Comparison of ENCODE assay signal across 11 mouse cellular contexts in the genomic region with DNA sequence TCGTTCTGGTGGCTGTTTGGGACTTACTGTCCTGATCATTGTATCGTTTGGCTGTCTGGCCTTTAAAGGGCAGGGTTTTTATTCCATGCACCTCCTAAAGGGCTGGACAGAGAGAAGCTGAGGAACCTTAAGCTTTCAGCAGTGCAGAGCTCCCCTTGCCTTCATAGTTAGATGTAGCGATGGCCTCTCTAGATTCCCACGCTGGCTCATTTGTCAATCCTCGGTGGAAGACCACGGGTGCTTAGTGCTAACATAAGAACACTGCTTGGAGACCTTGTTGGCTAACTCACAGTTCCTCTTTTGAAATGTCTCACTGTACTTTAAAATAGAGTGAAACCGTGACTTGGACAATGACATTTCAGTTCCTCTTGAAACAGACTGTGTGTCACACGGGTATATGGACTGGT. TPM values are rescaled to one million over a fixed set of nuclear protein-coding genes. Genes with fewer than 3 reads are reported as not detected.
DNase-seq lines count a peak whose midpoint lies in the region; ATAC-seq and TF ChIP-seq lines count a peak whose summit lies in the region.
"Had no signal": no experiment of that assay in that cellular context is flagged by ENCODE, and none has a peak within 500 bp of the region (broad histone marks: within the 10 kb centered on the region; RNA-seq: fewer than 3 reads in every experiment).

No protein-coding gene starts in this region.

- peak; percentile 95 for ATAC-seq in megakaryocyte, adult 5-6 weeks (ENCODE audit: poor library complexity, severe bottlenecking)

- no peak for TF ChIP-seq POLR2A in bone marrow, adult 2 months (IDR thresholded peaks at IDR 0.05; ENCODE audit: borderline replicate concordance, control insufficient read depth, low read depth, low read length)

- peak overlapping the region; percentile 48; the same call in 1 of the 2 replicates for H3K27ac ChIP-seq in bone marrow, adult 2 months (ENCODE audit: control insufficient read depth, insufficient read depth, low read depth, low read length, poor library complexity)
- H3K27ac ChIP-seq: embryonic facial prominence, embryonic 13.5 days had no signal

- 11% methylated on average over 8 of the region's 8 CpGs for WGBS in bone marrow, adult 2 months

- peak overlapping the region; percentile 28 for H3K4me3 ChIP-seq in bone marrow, adult 2 months (replicated peaks; ENCODE audit: control insufficient read depth, low read depth, low read length)
- H3K4me3 ChIP-seq: embryonic facial prominence, embryonic 13.5 days had no signal

- no peaks in the 10 kb centered on the region; the same call in 1 of the 2 replicates for H3K4me1 ChIP-seq in bone marrow, adult 2 months (ENCODE audit: control insufficient read depth, insufficient read depth, low read length)

- peak; percentile 25 for DNase-seq in adrenal gland, postnatal 14 days
- no peak for DNase-seq in adrenal gland, adult 18-20 months (ENCODE audit: low spot score in 2 of 2)
- peak; percentile 30 for DNase-seq in left cerebral cortex, adult 11 months (ENCODE audit: low spot score)
- DNase-seq in left cerebral cortex, postnatal 4 days = no peak
- no peak for DNase-seq in thymus, postnatal 25 days
- DNase-seq in right cerebral cortex, adult 2 months (ENCODE audit: low spot score in 2 of 2) = no peak
- DNase-seq: kidney, postnatal 25 days; right cerebral cortex, adult 18-20 months had no signal

- intact Hi-C loops in left cerebral cortex, postnatal 4 days (cut with DNase I) = no loop called here

- TF ChIP-seq CTCF in bone marrow, adult 2 months (IDR thresholded peaks at IDR 0.05; ENCODE audit: control insufficient read depth, insufficient read depth, low read length) = no peak

RNA-seq across cellular contexts. Expression of gene Ppp1r12a, which starts 29.4 kb away (rescaled TPM):
- total RNA-seq in adrenal gland, postnatal 14 days (2021) = 99.2 and 105 TPM in 2 replicates
- 100 to 1,000 TPM in 1 of 2 experiments, 10 to 100 TPM in 1; 95.9 to 109 TPM for total RNA-seq in adrenal gland, adult 18-20 months (2021)
- 100 to 1,000 TPM in 1 of 2 experiments, 10 to 100 TPM in 1; 93.4 to 100 TPM for total RNA-seq in left cerebral cortex, postnatal 4 days (2021)
- 42.8 and 68.6 TPM in 2 replicates for polyA plus RNA-seq in bone marrow, adult 2 months (2011; ENCODE audit: insufficient read depth, insufficient read length, low replicate concordance, missing spikeins)
- total RNA-seq in megakaryocyte, adult 5-6 weeks (2015) = 125 and 149 TPM in 2 replicates
- total RNA-seq in megakaryocyte, adult 5-6 weeks (2017) = 244 and 262 TPM in 2 replicates

Comparison
In these comparisons a context has a peak if more than half of its experiments do, and no peak if none do; other contexts are left out.
1. DNase-seq: peak in adrenal gland, postnatal 14 days (single experiment) and left cerebral cortex, adult 11 months (single experiment); none in adrenal gland, adult 18-20 months (0 of 2), left cerebral cortex, postnatal 4 days (single experiment), thymus, postnatal 25 days (single experiment) and right cerebral cortex, adult 2 months (0 of 2).